Mouse (Mus musculus) lung, adult 2 months (tissue): ENCODE results near the gene Dnajb1. TPM values are rescaled to one million over a fixed set of nuclear protein-coding genes. Genes with fewer than 3 reads are reported as not detected.
A peak's percentile ranks its signal among the peaks of the same experiment; 100 is the strongest.

ENCODE experiments used
- DNase-seq: peaks from one replicate; pipeline ENCODE4 v3.0.0; 2022
- H3K4me1 ChIP-seq: fragments of 200-500 bp; 2 replicates; pipeline ENCODE4 v1.6.1; 2011; ENCODE audit warnings: low read length; ENCODE audit not compliant: control insufficient read depth, insufficient read depth
- H3K4me3 ChIP-seq: fragments of 200-500 bp; replicated peaks from 2 replicates; pipeline ENCODE3; 2011; ENCODE audit warnings: low read depth, mild to moderate bottlenecking, control low read depth, low read length; ENCODE audit errors: extremely low read depth
- CTCF ChIP-seq: fragments of 200-500 bp; IDR thresholded peaks from 2 replicates; pipeline ENCODE4 v1.5.1; 2011; ENCODE audit warnings: mild to moderate bottlenecking, low read length, control low read depth; ENCODE audit not compliant: insufficient read depth
- POLR2A ChIP-seq: fragments of 200-500 bp; IDR thresholded peaks from 2 replicates; pipeline ENCODE4 v1.6.1; 2011; ENCODE audit warnings: low read depth, mild to moderate bottlenecking, control low read depth, low read length, borderline replicate concordance; ENCODE audit errors: extremely low read depth
- WGBS: fragments of 180-500 bp; shearing (Covaris S2); methylation state at CpG from one replicate; pipeline ENCODE4 v1.1.7; 2018; 5-methylcytosine and 5-hydroxymethylcytosine counted together
- polyA plus RNA-seq: library from polyadenylated mRNA; depleted of rRNA; stranded (reverse); fragments of >200 nt; gene quantifications from 2 replicates; pipeline ENCODE4 v1.2.3, GENCODE M21; 2012

Gene Dnajb1
- polyA plus RNA-seq, 1 experiment: 23.5 TPM

DNA sequence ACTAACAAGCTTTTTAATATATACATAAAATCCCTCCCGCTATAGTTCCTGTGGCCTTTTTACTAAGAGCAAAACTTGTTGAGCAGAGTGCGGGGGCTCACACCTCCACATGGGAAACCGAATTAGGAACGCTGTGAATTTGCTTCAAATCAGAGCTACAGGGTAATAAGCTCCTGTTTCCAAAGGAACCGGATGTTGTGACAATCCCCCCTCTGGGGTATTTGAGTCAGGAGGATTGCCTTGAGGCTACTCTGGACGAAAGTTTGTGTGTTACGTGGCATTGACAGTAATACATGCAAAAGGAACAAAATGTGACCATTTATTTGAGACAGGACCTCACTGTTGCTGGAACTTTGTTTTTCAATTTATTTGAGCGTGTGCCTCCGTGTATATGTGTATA, 1.1 kb downstream of the Dnajb1 start:
- 9% methylated on average over 9 of the region's 9 CpGs for whole genome bisulfite sequencing
- Histone ChIP-seq H3K4me1 (peaks cover 9% of the 10 kb centered on the region), H3K4me3 (peak overlapping the region; percentile 97)
- DNase-seq: no peak
- TF ChIP-seq CTCF (no peak), POLR2A (no peak)

- TF ChIP-seq POLR2A: no peak
- no peak for TF ChIP-seq CTCF
- H3K4me3 ChIP-seq: no peak overlapping the region
These were observed 1.7 kb downstream of the Dnajb1 start for GRCm38 (mm10) chr8:83609547-83610180.

DNA sequence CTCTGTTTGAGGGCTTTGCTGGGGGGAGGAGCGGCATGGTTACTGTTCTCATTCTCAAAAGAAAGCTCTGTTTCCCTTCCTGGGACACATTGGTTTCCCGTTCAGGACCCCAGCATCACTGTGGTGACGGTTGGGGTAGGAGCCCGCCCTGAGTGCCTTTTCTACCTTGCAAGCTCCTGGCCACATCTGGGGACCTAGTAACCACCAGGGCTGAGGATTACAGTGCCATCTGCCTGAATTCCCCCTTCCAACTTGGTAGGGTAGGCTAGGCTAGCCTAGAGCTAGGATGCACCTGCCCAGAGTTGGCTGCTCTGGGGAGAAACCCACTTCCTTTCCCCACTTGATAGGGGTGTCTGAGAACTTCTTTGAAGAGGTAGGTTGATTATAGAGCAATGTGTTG, 3.9 kb downstream of the Dnajb1 start:
- Histone ChIP-seq H3K4me1 (peaks cover 9% of the 10 kb centered on the region), H3K4me3 (no peak overlapping the region)
- DNase-seq: no peak
- TF ChIP-seq CTCF (no peak), POLR2A (no peak)
- 86% methylated on average over 4 of the region's 4 CpGs for WGBS

More at GRCm38 (mm10) chr8:83609547-83610180, 1.7 kb downstream of the Dnajb1 start:
- H3K4me1 ChIP-seq: peaks cover 9% of the 10 kb centered on the region
- 77% methylated on average over 10 of the region's 10 CpGs for WGBS
- DNase-seq: no peak

DNA sequence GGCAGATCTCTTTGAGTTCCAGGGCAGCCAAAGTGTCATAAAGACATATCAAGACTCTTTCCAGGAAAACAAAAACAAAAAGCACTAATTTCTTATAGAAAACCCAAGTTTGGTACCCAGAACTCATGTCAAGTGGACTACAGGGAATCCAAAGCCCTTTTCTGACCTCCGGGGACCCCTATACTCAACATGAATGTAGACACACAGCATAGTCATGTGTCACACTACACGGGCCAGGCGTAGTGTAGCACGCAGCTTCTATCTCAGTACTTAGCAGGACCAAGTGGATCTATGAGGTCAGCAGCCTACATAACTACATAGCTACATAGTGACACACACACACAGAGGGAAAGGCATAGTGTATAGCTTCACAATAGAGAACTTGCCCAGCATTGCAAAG, 5.7 kb downstream of the Dnajb1 start:
- WGBS: 94% methylated on average over 4 of the region's 4 CpGs
- DNase-seq: no peak
- Histone ChIP-seq H3K4me1 (peaks cover 9% of the 10 kb centered on the region), H3K4me3 (no peak overlapping the region)
- TF ChIP-seq CTCF (no peak), POLR2A (no peak)

DNA sequence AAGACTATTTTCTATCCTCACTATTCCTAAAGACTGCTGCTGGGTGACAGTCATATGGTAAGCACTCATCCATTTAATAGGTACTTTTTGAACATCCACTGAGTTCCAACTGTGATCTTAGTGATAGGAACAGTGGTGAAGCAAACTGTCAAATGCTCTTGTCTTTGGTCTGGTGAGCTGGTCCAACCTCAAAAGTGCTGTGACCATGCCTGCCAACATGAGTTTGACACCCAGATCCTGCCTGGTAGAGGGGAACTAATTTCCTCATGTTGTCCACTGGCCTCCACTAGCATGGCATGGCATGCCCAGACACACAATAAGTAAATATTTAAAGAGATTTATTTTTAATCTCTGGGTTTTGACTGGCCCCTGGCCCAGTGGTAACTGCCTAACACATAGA, 8.6 kb downstream of the Dnajb1 start:
- TF ChIP-seq CTCF (no peak), POLR2A (no peak)
- H3K4me3 ChIP-seq: no peak overlapping the region
- no peak for DNase-seq
- no peaks in the 10 kb centered on the region for H3K4me1 ChIP-seq

DNA sequence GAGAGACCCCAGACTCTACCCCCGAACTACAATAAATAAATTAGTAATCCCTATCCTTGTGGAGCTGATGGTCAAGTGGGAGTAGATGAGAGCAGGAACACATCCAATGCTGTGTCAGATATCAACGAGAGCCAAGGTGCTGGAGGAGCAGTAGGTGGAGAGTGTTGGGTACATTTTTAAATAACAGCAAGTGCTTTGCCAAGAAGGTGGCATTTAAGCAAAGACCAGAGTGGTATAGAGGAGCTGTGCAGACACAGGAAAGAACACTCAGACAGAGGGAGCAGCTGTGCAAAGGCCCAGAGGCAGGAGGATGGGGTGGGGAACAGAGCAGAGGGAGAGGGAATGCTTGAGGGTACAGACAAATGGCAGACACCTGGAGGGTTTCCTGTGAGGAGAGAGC, 9.1 kb downstream of the Dnajb1 start:
- Histone ChIP-seq H3K4me1 (peaks cover under 1% of the 10 kb centered on the region; the same call in 1 of the 2 replicates), H3K4me3 (no peak overlapping the region)
- no peak for DNase-seq
- TF ChIP-seq CTCF (no peak), POLR2A (no peak)
- 69% methylated on average over 2 of the region's 2 CpGs for WGBS

DNA sequence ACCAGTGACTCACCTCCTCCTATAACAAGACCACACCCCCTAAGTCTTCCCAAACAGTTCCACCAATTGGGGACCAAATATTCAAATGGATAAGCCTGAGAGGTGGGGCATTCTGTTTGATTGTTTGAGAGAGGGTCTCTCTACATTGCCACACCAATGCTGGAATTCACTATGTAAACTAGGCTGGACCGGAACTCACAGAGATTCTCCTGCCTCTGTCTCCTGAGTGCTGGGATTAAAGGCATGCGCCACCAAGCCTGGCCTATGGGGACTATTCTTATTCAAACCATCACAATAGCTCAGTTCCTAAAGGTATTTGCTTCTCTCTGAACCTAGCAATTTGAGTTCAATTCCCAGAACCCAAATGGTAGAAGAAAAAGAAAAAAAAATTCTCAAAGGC, 10.6 kb downstream of the Dnajb1 start:
- no peak for TF ChIP-seq CTCF
- no peak for TF ChIP-seq POLR2A
- Histone ChIP-seq H3K4me3 (no peak overlapping the region), H3K4me1 (peaks cover 2% of the 10 kb centered on the region; the same call in 1 of the 2 replicates)
- WGBS: 95% methylated on average over 2 of the region's 2 CpGs
- no peak for DNase-seq

- TF ChIP-seq CTCF: no peak
- TF ChIP-seq POLR2A: no peak
- Histone ChIP-seq H3K4me3 (no peak overlapping the region), H3K4me1 (peaks cover 2% of the 10 kb centered on the region; the same call in 1 of the 2 replicates)
- 72% methylated on average over 9 of the region's 9 CpGs for WGBS
- no peak for DNase-seq
These were observed 11.7 kb downstream of the Dnajb1 start for GRCm38 (mm10) chr8:83619568-83620285.

DNA sequence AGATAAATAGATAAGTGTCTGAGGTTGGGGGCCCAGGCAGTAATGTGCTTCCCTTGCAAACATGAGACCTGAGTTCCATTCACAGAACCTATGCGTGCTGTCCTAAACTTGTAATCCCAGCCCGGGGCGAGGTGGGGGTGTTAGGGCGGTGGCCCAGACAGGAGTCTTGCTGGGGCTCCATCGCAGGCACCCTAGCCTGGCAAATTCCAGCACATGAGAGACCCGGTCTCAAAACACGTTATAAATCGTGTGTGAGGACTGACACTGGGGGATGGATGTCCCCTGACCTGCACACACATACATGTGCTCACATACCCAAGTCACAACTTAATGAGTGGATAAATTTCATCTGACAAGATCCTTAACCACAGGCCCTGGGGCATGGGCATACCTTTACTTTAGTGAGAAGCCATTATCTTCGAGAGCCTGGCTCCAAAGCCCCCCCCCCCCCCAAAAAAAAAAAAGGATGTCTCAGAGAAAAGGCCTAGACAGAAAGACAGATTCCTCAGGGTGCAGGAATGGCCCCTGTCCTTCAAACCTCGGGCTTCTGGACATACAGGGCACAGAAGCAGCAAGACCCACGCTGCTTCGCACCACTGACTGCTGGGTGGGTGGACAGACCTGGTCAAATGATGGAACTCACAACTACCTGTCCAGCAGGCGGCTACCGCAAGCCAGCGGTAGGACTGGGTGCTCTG, 13.8 kb downstream of the Dnajb1 start:
- DNase-seq: no peak
- peaks cover 2% of the 10 kb centered on the region; the same call in 1 of the 2 replicates for H3K4me1 ChIP-seq
- 49% methylated on average over 15 of the region's 15 CpGs for WGBS
- peak overlapping the region; percentile 60 for H3K4me3 ChIP-seq
- TF ChIP-seq POLR2A (0 out of 2 replicates have a peak, but pooled peaks have one; percentile 16), CTCF (no peak)
